Mouse (Mus musculus): ENCODE measurements around the gene Slc2a2. TPM values are rescaled to one million over a fixed set of nuclear protein-coding genes. Genes with fewer than 3 reads are reported as not detected.

Gene Slc2a2
- polyA plus RNA-seq, 1 experiment from 2014 or later: not detected

GRCm38 (mm10) chr3:28780511-28780910 is 82.8 kb downstream of the Slc2a2 start:
- WGBS: 73% methylated on average over 9 of the region's 9 CpGs

More at GRCm38 (mm10) chr3:28780511-28780910, 82.8 kb downstream of the Slc2a2 start:
- ATAC-seq (ENCODE audit: low FRiP score): no peak; the same call in 1 of the 2 replicates
- H3K4me2 ChIP-seq: peak overlapping the region; percentile 96
- H3K27ac ChIP-seq: no peak overlapping the region
- H3K4me3 ChIP-seq (replicated peaks): peak overlapping the region; percentile 76
- no peak overlapping the region for H3K9ac ChIP-seq
- H3K36me3 ChIP-seq (replicated peaks): no peaks in the 10 kb centered on the region
- H3K9me3 ChIP-seq: no peaks in the 10 kb centered on the region
- peaks cover 10% of the 10 kb centered on the region for H3K4me1 ChIP-seq
- H3K27me3 ChIP-seq: peaks cover 7% of the 10 kb centered on the region; the same call in 1 of the 2 replicates

Other genes with a start within 250 kb of the Slc2a2 start
- gene Eif5a2, start 83.4 kb downstream of the Slc2a2 start, polyA plus RNA-seq (2016; fragmentation: Nextera tagmentation; extraction: Ambion mirVana): 13.1 and 13.8 TPM in 2 replicates
- gene Rpl22l1, start 107.5 kb downstream of the Slc2a2 start, polyA plus RNA-seq (2016; fragmentation: Nextera tagmentation; extraction: Ambion mirVana): 359 and 367 TPM in 2 replicates
- gene Gm1527, start 194.7 kb downstream of the Slc2a2 start, polyA plus RNA-seq (2016; fragmentation: Nextera tagmentation; extraction: Ambion mirVana): not detected in 2 replicates

All from forebrain, embryonic 12.5 days (tissue).